Mouse (Mus musculus): ENCODE data around the gene Ifitm2. TPM values are rescaled to one million over a fixed set of nuclear protein-coding genes. Genes with fewer than 3 reads are reported as not detected.

Ifitm2 gene
- 39.0 and 51.4 TPM in 2 replicates for polyA plus RNA-seq (2012; rRNA removed)

DNA sequence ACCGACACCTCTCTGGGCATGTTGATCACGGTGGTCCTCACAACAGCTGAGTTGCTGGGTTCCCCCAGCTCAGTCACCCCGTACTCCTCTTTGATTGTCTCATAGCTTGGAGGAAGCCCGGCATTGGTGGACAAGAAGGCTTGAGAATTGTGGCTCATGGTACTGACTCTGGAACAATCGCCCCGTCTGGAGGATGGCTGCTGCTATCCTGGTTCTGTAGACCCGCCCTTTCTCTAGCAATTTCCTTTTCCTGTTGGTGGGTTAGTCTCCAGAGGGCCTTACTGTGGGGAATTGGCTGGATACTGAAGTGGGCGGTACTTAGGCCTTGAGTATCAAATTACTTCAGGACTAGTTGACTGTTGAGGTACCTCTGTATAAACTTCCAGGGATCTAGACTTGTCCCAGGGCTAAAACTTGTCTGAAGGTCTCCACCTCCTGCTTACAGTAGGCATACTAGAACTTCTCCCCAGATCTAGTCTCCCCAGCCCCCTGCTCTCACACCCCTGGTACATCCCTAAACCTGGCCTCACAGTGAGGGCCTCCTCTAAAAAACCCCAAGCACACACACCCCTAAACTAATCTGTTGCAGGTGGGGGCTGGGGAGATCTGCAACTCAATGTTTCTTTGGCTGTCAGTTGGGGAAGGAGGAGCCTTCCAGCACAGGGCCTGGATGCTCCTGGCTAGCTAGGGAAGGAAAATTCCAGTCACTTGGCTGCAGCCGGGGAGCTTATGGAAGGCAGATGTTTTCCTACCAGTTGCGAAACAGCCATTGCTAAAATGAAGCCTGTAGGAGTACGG, at the start of gene Ifitm2, which contains the start of gene Gm45717:
TSS of gene Ifitm2 (minus strand) at position 230 of the 798 bp plus-strand sequence.
TSS of gene Gm45717 (minus strand) at position 180 of the 798 bp plus-strand sequence.
- Histone ChIP-seq H3K36me3 (ENCODE audit: control insufficient read depth, insufficient read depth, low read length) (no peaks in the 10 kb centered on the region), H3K27me3 (ENCODE audit: control insufficient read depth, insufficient read depth, low read length) (no peaks in the 10 kb centered on the region), H3K4me1 (ENCODE audit: control insufficient read depth, insufficient read depth, low read length) (no peaks in the 10 kb centered on the region; the same call in 1 of the 2 replicates), H3K27ac (ENCODE audit: control insufficient read depth, insufficient read depth, low read depth, low read length) (peak within 1 kb of the TSS; percentile 87), H3K4me3 (ENCODE audit: control insufficient read depth, low read depth, low read length) (peak within 1 kb of the TSS; percentile 70)
- TF ChIP-seq POLR2A (IDR thresholded peaks at IDR 0.05; ENCODE audit: control insufficient read depth, low read depth, low read length) (no peak), CTCF (IDR thresholded peaks at IDR 0.05; ENCODE audit: control insufficient read depth, insufficient read depth, insufficient replicate concordance, low read depth, low read length) (no peak)

- no peaks in the 10 kb centered on the region for H3K36me3 ChIP-seq (ENCODE audit: control insufficient read depth, insufficient read depth, low read length)
- no peak overlapping the region for H3K4me3 ChIP-seq (ENCODE audit: control insufficient read depth, low read depth, low read length)
- TF ChIP-seq CTCF (IDR thresholded peaks at IDR 0.05; ENCODE audit: control insufficient read depth, insufficient read depth, insufficient replicate concordance, low read depth, low read length): no peak
- TF ChIP-seq POLR2A (IDR thresholded peaks at IDR 0.05; ENCODE audit: control insufficient read depth, low read depth, low read length): no peak
- no peaks in the 10 kb centered on the region; the same call in 1 of the 2 replicates for H3K4me1 ChIP-seq (ENCODE audit: control insufficient read depth, insufficient read depth, low read length)
- H3K27me3 ChIP-seq (ENCODE audit: control insufficient read depth, insufficient read depth, low read length): no peaks in the 10 kb centered on the region
- no peak overlapping the region for H3K27ac ChIP-seq (ENCODE audit: control insufficient read depth, insufficient read depth, low read depth, low read length)
Observed at GRCm38 (mm10) chr7:141003248-141004010, 47.6 kb upstream of the Ifitm2 start.

DNA sequence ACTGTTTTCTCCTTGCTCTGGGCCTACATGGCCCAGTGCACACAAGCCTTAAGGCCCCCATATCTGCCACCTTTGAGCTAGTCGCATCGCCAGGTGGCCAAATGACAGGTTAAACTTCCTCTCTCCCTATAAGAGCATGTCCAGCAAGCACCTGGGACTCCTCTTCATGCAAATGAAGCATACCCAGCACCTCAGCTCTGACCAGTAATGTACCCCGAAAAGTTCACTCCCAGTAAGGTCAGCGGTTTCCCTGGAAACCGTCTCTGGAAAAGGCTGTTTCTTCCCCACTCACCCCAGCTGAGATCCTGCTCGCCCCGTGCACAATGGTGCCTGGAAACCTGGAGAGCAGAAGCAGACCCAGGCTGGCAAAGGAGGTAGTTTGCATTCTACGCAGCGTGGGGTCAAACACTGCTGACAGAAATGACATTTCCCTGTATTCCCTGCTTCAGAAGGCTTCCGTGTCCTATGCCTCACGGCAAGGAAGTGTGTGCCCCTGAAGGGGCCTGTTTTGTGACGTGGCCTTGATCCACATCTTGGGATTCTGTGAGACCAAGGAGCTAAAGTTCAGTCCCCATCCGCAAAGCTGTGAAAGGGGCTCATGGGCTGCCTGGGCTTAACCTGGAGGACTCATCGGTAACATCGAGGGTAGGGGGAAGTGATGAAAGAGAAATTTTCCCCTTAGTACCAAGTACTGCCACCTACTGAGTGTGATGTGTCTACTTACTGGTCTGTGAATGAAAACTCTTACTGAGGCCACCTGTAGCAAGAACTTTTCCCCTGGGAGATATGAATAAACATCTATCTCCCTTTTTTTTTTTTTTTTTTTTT, 45.3 kb upstream of the Ifitm2 start:
- Histone ChIP-seq H3K27ac (ENCODE audit: control insufficient read depth, insufficient read depth, low read depth, low read length) (no peak overlapping the region), H3K36me3 (ENCODE audit: control insufficient read depth, insufficient read depth, low read length) (no peaks in the 10 kb centered on the region), H3K4me3 (ENCODE audit: control insufficient read depth, low read depth, low read length) (no peak overlapping the region), H3K4me1 (ENCODE audit: control insufficient read depth, insufficient read depth, low read length) (no peaks in the 10 kb centered on the region), H3K27me3 (ENCODE audit: control insufficient read depth, insufficient read depth, low read length) (no peaks in the 10 kb centered on the region)
- no peak for TF ChIP-seq CTCF (IDR thresholded peaks at IDR 0.05; ENCODE audit: control insufficient read depth, insufficient read depth, insufficient replicate concordance, low read depth, low read length)
- TF ChIP-seq POLR2A (IDR thresholded peaks at IDR 0.05; ENCODE audit: control insufficient read depth, low read depth, low read length): no peak

- H3K27me3 ChIP-seq (ENCODE audit: control insufficient read depth, insufficient read depth, low read length): no peaks in the 10 kb centered on the region
- H3K36me3 ChIP-seq (ENCODE audit: control insufficient read depth, insufficient read depth, low read length): no peaks in the 10 kb centered on the region
- no peaks in the 10 kb centered on the region for H3K4me1 ChIP-seq (ENCODE audit: control insufficient read depth, insufficient read depth, low read length)
- H3K4me3 ChIP-seq (ENCODE audit: control insufficient read depth, low read depth, low read length): no peak overlapping the region
- TF ChIP-seq CTCF (IDR thresholded peaks at IDR 0.05; ENCODE audit: control insufficient read depth, insufficient read depth, insufficient replicate concordance, low read depth, low read length): no peak
- TF ChIP-seq POLR2A (IDR thresholded peaks at IDR 0.05; ENCODE audit: control insufficient read depth, low read depth, low read length): no peak
- no peak overlapping the region for H3K27ac ChIP-seq (ENCODE audit: control insufficient read depth, insufficient read depth, low read depth, low read length)
Observed at GRCm38 (mm10) chr7:140998853-140999700, 43.3 kb upstream of the Ifitm2 start.

DNA sequence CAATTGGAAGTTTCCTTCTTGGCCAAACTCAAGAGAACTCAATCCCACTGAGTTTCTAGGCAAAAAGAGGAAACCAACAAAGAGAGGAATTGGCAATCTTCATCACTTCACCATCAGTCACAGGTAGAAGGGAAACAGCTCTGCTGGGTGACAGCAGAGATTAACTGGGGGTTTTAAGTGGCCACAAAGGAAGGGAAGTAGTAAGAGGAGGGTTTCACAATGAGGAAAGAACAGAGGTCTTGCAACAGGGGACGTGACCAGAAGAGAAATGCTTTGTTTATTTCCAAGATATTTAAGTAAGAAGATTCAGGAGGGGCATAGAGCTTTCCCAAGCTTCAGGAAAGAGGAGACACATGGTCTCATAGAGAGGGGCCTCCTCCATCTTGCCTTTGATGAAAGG, 42.0 kb upstream of the Ifitm2 start:
- H3K36me3 ChIP-seq (ENCODE audit: control insufficient read depth, insufficient read depth, low read length): no peaks in the 10 kb centered on the region
- no peak overlapping the region for H3K27ac ChIP-seq (ENCODE audit: control insufficient read depth, insufficient read depth, low read depth, low read length)
- no peak overlapping the region for H3K4me3 ChIP-seq (ENCODE audit: control insufficient read depth, low read depth, low read length)
- no peaks in the 10 kb centered on the region for H3K4me1 ChIP-seq (ENCODE audit: control insufficient read depth, insufficient read depth, low read length)
- H3K27me3 ChIP-seq (ENCODE audit: control insufficient read depth, insufficient read depth, low read length): no peaks in the 10 kb centered on the region
- TF ChIP-seq CTCF (IDR thresholded peaks at IDR 0.05; ENCODE audit: control insufficient read depth, insufficient read depth, insufficient replicate concordance, low read depth, low read length): no peak
- TF ChIP-seq POLR2A (IDR thresholded peaks at IDR 0.05; ENCODE audit: control insufficient read depth, low read depth, low read length): no peak

DNA sequence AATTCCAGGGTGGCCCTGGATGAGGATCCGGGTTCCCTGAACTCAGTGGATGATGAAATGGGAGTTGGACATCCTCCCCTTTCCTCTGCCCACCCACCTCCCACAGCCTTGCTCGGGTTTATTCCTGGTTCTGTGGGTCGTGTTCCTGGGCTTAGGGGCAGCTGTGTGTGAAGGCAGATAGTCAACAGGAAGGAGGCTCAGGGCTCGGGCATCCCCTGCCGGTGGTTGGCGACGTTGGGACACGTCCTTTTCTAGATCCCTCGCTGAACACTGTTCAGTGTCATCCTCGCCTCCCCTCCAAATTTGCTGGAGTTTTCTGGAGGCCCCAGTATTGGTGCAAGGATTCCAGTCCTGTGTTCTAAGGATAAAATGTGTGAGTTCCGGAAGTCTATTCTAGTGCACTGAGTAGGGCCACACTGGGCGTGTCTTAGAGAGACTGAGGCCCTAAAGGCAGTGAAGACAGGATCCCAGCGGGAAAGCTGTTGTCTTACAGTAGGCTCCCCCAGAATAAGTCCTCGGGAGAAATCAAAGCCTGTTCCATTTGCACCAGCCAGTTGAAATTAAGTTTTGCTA, 35.4 kb upstream of the Ifitm2 start:
- no peak overlapping the region for H3K4me3 ChIP-seq (ENCODE audit: control insufficient read depth, low read depth, low read length)
- H3K27me3 ChIP-seq (ENCODE audit: control insufficient read depth, insufficient read depth, low read length): no peaks in the 10 kb centered on the region
- TF ChIP-seq CTCF (IDR thresholded peaks at IDR 0.05; ENCODE audit: control insufficient read depth, insufficient read depth, insufficient replicate concordance, low read depth, low read length) (no peak), POLR2A (IDR thresholded peaks at IDR 0.05; ENCODE audit: control insufficient read depth, low read depth, low read length) (no peak)
- peaks cover 6% of the 10 kb centered on the region for H3K4me1 ChIP-seq (ENCODE audit: control insufficient read depth, insufficient read depth, low read length)
- H3K36me3 ChIP-seq (ENCODE audit: control insufficient read depth, insufficient read depth, low read length): no peaks in the 10 kb centered on the region
- H3K27ac ChIP-seq (ENCODE audit: control insufficient read depth, insufficient read depth, low read depth, low read length): no peak overlapping the region
